Mouse (Mus musculus): Measurements from ENCODE around the gene Dmap1.
A peak's percentile ranks its signal among the peaks of the same experiment; 100 is the strongest.

Dmap1 gene

DNA sequence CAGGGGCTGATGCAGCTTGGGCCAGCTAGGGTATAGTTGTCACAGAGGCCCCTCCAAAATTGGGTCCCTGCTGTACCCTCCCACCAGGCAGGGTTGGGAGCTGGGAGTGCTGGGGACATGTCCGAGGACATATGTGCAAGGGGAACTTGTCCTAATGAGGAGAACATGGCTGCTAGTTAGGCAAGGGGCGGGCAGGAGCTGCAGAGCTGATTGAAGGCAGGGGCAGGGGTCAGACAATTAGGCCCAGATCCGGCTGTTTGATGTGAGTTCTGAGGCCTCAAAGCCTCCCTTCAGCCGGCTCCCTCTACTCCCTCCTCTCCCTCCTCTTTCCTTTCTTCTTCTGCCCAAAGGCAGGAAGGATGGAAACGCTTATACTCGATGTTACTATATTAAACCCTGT is 25.1 kb downstream of the Dmap1 start:
- no peak for DNase-seq (ENCODE audit: low spot score in 2 of 2)

DNA sequence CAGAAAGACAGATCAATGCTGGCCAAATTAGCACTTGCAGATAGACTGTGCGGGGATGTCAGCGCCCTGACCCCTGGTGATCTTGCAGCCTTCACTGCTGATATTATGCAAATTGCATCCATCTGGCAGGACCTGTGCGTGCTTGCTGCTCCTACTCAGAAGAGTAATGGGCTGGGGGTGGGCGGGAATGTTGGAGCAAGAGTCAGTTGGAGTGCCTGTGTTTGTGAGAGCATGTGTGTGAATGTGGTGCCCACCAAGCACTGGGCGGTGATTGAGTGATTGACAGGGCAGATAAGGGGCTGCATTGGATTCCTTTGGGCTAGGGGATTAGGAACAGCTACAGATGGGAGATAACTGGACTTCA is 26.6 kb downstream of the Dmap1 start:
- no peak for DNase-seq (ENCODE audit: low spot score in 2 of 2)

DNA sequence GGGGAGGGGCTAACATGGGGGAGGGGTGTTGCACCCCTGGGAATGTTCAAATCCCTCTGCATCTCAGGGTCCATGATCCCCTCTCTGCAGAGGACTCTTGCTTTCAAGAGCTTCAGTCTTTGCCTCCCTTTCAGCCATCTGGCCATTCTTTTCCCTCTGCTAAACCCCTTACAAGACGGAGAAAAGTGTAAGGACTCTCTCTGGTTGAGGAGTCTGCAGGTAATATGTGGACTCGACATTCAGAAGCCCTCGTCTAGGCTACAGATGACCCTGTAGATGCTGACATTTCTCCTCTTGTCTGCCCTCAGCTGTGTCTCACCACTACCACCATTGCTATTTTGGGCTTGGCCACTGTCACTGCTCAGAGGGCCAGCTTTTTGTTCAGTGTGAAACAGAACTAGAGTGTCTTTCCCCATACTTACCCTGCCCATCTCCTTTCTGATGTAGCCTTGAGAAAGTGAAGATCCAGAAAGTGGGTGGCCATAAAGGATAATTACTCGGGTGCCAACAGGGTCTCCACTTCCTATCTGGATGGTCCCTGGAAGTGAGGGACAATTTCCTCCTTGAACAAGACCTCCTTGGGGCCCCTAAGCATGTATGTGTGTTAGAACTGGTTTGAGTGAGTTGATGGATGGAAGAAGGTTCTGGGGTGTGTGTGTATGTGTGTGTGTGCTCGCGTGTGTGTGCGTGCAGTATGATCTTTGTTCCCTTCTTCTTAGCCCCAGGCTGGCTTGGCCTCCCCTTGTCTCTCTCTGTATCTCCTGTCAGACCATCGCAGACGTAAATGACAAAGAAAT is 27.2 kb downstream of the Dmap1 start:
- no peak for DNase-seq (ENCODE audit: low spot score in 2 of 2)

DNA sequence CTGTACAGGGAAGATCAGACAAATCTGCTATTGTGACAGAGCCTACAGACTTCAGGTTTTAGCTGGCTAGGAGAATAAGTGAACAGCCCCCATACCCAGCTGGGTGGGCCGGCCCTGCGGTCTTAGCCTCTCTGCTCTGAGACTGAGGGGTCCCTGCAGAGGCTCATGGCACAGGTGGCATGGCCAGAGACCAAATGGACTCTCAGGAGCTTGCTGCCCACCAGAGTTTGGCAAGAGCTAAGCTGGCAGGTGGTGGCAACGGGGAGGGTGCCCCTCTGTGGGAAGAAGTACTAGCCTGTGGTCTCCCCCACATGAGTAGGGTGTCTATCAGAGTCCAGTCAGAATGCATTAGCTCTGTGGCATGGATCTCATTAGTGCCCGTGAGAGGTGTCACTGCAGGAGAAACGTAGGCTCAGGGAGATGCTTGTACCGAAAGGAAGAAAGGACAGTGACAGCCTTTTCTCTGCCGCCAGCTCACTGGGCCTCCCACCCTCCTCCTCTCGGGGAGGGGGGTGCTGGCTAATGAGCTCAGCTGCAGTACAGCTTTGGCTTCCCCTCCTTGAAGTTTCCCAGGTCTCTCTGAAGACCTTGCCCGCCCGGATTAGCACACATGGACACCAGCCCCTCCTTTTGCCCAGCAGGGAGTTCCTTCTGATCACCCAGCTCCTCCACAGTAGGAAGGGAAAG is 27.9 kb downstream of the Dmap1 start:
- no peak for DNase-seq (ENCODE audit: low spot score in 2 of 2)

DNA sequence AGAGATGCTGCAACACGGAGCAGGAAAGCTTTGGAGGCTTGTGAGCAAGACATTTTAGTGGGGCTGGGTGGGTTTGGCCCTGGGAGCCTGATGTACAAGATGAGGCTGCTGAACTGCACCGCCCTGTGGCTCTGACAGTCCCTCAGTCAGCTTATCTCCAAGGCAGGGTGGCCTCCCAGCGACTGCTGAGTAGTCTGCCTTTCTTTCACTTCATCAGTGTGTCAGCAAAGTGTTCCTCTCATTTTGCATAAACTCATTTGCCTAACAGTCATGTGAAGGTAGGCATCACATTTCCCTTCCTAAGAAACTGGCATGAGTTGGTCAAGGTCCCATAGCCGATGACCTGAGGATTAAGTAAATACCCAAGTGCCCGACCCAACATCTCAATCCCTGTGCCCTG is 29.3 kb downstream of the Dmap1 start:
- no peak for DNase-seq (ENCODE audit: low spot score in 2 of 2)

DNA sequence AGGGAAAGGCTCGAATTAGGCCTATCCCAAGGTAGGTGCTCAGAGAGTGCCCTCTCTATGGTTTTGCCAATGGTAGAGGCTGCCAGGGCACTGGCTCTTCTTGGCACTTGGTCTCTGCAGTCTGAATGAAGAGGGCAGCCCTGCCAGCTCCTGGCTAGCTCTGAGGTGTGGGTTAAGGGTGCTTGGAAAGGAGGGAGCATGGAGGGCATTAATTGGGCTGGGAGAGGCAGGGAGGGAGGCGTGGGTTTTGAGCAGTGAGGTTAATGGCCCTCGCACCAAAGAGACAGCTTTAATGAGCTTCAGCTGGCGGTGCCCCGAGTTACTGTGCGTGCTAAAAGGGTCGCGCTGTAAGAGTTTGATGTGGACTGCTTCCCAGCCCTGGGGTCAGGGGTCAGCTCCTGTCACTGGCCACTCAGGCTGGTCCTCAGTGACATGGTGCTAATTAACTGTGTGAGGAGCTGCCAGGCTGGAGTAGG is 30.4 kb downstream of the Dmap1 start:
- DNase-seq (ENCODE audit: low spot score in 2 of 2), result peak in 1 of 2 experiments; percentile 58

DNA sequence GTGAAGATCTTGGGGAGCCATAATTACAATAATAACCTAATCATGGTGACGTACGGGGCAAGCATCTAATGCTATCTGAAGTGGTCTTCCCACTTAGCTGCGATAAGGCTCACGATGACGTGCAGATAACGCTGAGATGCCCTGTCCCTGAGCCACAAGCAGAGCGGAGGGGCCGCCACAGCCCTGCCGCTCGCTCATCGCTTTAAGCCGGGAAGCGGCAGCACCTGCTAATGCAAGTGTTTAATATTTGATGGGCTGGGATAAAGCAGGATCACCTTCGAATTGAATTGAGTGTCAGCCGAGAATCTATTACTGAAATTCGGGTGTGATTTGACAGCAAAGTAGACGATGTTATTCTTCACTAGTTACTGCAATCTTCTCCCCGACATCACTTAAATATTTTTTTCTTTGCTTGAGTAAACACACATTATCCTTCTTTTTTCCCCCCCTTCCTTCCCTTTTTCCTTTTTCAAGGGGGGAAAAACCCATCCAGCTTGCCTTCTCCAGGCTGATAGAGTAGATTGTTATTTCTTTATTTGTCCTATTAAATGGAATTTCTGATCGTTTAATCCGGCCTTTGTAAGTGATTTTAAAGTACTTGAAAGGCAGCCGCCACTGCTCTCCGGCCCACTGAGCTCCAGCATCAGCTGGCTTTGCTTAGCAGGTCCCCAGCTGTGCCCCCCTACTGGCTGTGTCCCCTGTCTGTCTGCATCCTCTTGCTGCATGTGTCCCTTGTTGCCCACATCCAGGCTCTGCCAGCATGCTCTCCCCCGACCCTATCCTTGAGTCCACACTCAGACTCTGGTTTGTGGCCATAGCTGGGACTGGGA is 34.9 kb downstream of the Dmap1 start:
- no peak for DNase-seq (ENCODE audit: low spot score in 2 of 2)

DNA sequence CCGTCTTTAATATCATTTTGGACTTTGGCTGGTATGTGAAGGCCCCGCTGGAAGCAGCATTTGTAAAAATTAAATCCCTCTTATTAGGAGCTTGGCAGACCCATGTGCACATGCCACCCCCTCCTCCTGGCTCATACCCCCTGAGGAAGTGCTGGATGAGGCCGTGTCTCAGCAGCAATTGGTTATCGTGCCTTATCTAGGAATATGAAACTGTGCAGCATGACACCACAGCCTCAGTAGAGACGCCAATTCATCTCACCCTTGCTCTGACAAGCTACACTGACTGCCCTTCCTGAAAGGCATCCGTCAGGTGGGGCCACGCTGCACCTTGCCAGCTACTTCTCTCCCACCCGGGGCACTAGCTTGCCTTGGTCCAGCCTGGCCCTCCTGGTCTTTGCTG is 35.6 kb downstream of the Dmap1 start:
- no peak for DNase-seq (ENCODE audit: low spot score in 2 of 2)

DNA sequence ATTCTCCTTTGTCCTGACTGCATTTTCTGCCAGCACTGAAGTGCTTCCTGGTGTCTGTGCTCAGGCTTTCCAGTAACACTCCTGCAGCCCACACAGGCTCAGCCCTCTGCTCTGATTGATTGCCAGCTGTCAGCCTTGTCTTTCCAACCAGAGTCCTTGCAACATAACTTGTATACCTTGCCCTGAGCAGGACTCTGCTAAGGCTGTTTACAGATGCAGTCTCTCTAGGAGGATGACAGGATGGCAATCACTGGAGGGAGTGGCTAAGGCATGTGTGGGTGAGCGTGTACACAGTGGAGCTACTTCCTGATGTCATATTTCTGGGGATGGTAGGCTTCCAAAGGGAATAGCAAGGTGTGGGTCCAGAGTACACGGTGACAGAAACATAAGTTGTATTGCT is 36.2 kb downstream of the Dmap1 start:
- peak in 1 of 2 experiments; percentile 43 for DNase-seq (ENCODE audit: low spot score in 2 of 2)

DNA sequence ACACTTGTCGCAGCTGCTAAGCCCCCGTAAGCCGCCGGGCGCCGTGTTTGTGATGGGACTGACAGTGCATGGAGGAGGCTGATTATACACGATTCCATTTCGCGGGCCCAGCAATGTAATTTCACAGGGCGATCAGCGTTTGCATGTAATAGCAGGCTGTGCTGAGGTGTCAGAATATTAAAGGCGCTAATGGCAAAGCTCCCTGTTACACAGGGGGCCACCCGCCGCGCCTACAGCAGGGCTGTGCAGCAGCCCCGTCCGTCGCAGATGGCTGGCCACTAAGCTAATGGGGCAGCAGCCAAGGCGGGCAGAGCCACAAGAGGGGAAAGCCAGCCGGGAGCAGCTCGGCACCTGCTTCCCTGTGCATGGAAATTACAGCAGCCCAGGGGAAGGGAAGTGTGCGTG is 37.0 kb downstream of the Dmap1 start:
- DNase-seq (ENCODE audit: low spot score in 2 of 2), result peak in 1 of 2 experiments; percentile 27

DNA sequence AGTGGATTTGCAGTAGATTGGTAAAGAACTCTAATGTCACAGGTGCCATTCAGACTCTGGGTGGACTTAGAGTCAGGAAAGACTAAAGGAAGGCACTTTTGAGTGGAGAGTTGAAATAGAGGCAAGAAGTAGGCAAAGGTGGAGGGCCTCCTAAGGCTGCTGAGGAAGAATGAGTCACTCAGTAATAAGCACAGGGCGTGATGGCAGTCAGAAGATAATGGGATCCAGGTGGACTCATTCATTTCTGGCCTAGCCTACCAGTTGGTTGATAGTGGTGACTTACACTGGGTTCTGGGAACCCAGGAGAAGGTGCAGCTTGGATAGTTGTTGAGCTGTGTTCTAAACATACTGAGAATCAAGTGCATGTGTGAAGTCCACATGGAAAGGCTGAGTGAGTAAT is 40.3 kb downstream of the Dmap1 start:
- no peak for DNase-seq (ENCODE audit: low spot score in 2 of 2)

DNA sequence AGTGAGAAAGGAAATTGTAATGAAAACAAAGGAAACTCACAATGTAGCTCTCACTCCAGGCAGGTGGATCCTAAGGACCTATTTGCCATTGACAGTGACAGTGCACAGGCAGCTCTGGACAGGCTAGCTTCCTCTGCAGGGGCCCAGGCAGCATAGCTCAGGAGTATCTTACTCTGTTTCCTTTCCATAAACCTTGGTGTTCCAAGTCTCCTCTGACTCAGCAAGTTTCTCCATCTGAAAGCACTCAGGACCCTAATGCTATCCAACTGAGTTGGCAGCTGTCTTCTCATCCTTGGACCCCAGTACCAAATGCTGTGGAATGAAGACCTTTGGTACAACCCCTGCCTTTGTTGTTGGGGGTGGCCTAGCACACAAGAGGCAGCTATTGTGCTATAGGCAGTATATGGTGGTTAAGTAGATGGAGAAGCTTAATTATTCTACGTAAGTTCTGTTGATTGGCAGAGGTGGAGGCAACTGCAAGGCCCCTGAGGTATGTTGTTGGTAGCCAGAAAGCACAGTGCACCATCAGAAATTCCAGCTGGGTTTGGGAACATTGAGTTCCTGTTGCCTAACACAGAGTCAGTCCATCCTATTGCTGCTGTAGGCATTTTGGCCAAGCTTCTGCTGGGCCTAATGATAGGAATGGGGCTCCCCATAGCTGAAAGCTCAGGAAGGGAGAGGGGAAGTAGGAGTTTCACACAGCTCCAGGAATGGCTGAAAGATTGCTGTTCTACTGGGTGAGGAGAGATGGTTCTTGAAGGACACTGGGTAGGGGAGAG is 41.0 kb downstream of the Dmap1 start:
- no peak for DNase-seq (ENCODE audit: low spot score in 2 of 2)

DNA sequence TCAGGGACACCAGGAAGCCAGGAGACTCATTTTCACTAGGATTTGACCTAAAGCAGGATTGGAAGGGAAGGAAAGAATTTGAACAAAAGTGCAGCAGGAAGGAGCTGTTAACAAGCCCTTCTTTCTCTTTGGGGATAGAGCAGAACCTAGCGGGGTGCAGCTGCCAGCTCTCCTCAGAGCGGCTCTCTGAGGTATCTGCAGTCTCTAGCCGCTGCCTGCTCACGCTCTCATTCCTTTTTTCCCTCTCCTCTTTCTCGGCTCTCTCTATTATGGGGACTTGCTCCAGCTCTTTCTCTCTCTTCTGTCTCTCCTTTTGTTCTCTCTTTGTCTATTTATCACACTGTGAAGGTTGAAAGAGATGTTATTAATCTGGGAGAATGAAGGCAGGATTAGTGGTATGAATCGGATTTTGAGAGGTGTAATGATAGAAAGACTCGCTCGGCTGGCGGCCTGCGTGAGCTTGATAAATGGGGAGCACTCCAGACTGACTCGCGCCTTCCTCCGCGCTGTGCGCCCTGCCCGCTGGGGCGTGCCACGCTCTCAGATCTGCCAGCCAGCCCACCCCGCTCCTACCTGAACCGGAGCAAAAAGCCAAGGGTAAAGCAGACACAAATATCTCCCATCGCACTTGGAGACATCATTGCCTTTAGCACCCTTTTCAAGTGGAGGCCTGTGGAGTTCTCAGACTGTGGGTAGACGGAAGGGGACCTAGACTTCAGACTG is 45.0 kb downstream of the Dmap1 start:
- DNase-seq (ENCODE audit: low spot score in 2 of 2), result no peak

DNA sequence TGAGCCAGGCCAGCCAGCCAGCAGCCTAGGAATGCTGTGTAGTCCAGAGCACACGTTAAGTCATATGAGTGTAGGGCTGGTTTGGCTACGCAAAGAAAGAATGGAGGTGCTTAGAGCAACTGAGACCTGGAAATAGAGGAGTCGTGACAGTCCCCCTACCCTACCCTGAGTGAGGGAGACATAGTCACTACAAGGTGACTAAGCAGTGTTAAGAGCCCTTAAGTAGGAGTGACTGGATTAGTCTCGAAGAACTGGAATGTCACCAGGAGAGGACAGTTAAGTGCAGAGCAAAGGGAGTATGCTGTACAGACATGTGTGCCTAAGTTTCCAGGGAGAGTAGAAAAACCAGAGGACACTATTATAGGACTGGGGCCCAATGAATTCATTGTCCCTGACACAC is 45.9 kb downstream of the Dmap1 start:
- DNase-seq (ENCODE audit: low spot score in 2 of 2), result no peak

DNA sequence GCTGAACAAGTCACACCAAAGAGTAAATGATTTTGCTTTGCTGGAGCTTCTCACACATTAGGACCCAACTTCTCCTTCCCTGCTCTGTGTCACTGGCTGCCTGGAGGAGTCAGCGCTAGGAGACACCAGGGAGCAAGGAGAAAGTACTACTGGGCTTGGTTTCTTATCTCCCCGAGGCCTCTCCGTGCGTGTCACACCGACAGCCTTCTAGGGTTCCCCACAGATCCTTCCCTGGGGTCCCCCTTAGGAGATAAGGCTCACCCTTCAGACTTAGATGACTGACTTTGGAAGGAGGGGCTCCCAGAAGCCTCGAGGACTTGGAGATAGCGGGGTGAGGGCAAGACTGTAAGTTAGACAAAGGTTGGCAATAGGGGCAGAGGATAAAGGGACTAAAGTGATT is 47.4 kb downstream of the Dmap1 start:
- DNase-seq (ENCODE audit: low spot score in 2 of 2), result no peak

DNA sequence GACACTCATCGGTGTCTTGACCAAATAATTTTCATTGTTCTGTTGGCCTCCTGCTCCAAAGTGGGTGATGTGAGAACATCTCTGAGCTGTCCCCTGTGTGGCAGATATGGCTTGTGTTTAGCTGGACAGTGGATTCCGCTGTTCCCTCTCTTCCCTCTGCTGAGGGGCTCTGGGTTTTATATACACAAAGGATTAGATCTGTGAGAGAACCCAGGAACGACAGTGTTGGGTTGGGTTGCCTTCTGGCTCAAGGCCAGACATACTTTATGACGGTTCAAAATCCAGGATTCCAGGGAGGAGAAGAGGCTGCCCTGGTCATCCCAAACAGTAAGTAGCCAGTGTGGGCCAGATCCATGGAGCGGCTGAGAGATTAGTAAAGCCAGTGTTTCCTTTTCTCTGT is 48.5 kb downstream of the Dmap1 start:
- DNase-seq (ENCODE audit: low spot score in 2 of 2), result no peak

DNA sequence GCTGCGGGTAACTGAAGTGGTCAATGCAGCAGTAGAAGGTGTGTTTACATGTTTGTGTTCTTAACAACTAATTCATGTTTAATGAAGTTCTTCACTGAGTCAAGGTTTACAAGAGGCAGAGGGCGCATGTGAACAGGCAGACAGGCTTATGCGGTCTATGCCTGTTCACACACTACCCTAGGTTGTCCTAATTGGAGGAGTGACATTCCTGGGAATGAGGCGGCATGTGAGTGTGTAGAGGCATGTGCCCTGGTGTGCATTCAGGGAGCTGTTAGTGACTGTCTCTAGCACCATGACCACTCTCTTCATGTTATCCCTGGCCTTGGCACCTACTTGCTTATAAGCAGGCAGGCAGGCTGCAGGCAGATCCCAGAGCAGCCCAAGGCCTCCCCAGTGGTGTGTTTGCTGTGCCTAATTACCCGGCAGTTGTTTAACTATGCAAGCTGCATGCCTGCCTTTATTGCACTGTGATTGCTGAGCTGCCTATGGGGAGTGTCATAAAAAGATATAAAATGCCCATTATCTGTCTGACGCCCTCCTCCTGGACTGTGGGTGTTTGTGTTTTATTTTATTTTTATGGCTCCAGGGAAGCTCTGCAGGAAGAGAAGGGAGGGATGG is 51.9 kb downstream of the Dmap1 start:
- no peak for DNase-seq (ENCODE audit: low spot score in 2 of 2)

DNA sequence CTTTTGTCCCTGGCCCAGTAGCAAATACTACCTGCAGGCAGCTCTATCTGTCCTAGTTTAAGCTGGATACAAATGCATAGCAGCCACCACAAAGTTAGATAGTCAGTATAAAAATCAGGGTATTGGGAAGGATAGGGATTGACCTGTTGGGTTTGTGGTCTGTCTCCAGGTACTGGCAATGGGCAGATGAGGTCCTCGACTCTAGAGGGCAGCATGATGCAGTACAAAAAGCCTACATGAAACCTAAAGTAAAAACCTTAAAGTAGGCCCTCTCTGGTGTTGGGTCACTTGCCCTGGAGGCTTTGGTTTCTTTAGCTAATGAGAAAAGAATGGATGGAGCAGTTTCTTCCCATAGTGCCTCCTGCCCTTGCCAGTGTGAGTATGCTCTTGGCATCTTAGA is 53.6 kb downstream of the Dmap1 start:
- no peak for DNase-seq (ENCODE audit: low spot score in 2 of 2)

All from right cerebral cortex, adult 2 months (tissue).